Mouse (Mus musculus): ENCODE results near the gene Tsks.

Tsks gene

GRCm38 (mm10) chr7:44949922-44950321 lies 6.9 kb downstream of the Tsks start:
- no peak for DNase-seq (ENCODE audit: extremely low spot score, low read depth, low spot score)

- no peak for DNase-seq (ENCODE audit: extremely low spot score, low read depth, low spot score)
These were observed 9.0 kb downstream of the Tsks start for GRCm38 (mm10) chr7:44951960-44952359.

GRCm38 (mm10) chr7:44952611-44953306 lies 9.8 kb downstream of the Tsks start:
- peak; percentile 86 for DNase-seq (ENCODE audit: extremely low spot score, low read depth, low spot score)

GRCm38 (mm10) chr7:44953561-44953960 lies 10.6 kb downstream of the Tsks start:
- DNase-seq (ENCODE audit: extremely low spot score, low read depth, low spot score) = no peak

GRCm38 (mm10) chr7:44954091-44954885 lies 11.3 kb downstream of the Tsks start:
- no peak for DNase-seq (ENCODE audit: extremely low spot score, low read depth, low spot score)

GRCm38 (mm10) chr7:44955628-44956027 lies 12.6 kb downstream of the Tsks start:
- DNase-seq (ENCODE audit: extremely low spot score, low read depth, low spot score) = no peak

- DNase-seq (ENCODE audit: extremely low spot score, low read depth, low spot score) = no peak
These were observed 13.3 kb downstream of the Tsks start for GRCm38 (mm10) chr7:44956266-44956665.

GRCm38 (mm10) chr7:44957183-44957835 lies 14.3 kb downstream of the Tsks start:
- no peak for DNase-seq (ENCODE audit: extremely low spot score, low read depth, low spot score)

- no peak for DNase-seq (ENCODE audit: extremely low spot score, low read depth, low spot score)
These were observed 15.2 kb downstream of the Tsks start for GRCm38 (mm10) chr7:44958208-44958607.

GRCm38 (mm10) chr7:44959281-44959680 lies 16.3 kb downstream of the Tsks start:
- no peak for DNase-seq (ENCODE audit: extremely low spot score, low read depth, low spot score)

- DNase-seq (ENCODE audit: extremely low spot score, low read depth, low spot score) = no peak
These were observed 17.0 kb downstream of the Tsks start for GRCm38 (mm10) chr7:44959874-44960511.

- no peak for DNase-seq (ENCODE audit: extremely low spot score, low read depth, low spot score)
These were observed 17.5 kb downstream of the Tsks start for GRCm38 (mm10) chr7:44960512-44960910.

GRCm38 (mm10) chr7:44962337-44962736 lies 19.3 kb downstream of the Tsks start:
- no peak for DNase-seq (ENCODE audit: extremely low spot score, low read depth, low spot score)

- no peak for DNase-seq (ENCODE audit: extremely low spot score, low read depth, low spot score)
These were observed 19.8 kb downstream of the Tsks start for GRCm38 (mm10) chr7:44962831-44963230.

- no peak for DNase-seq (ENCODE audit: extremely low spot score, low read depth, low spot score)
These were observed 22.0 kb downstream of the Tsks start for GRCm38 (mm10) chr7:44964990-44965389.

GRCm38 (mm10) chr7:44965975-44966374 lies 23.0 kb downstream of the Tsks start:
- no peak for DNase-seq (ENCODE audit: extremely low spot score, low read depth, low spot score)

GRCm38 (mm10) chr7:44966638-44967037 lies 23.6 kb downstream of the Tsks start:
- DNase-seq (ENCODE audit: extremely low spot score, low read depth, low spot score) = no peak

- DNase-seq (ENCODE audit: extremely low spot score, low read depth, low spot score) = no peak
These were observed 27.3 kb downstream of the Tsks start for GRCm38 (mm10) chr7:44970231-44970691.

- no peak for DNase-seq (ENCODE audit: extremely low spot score, low read depth, low spot score)
These were observed 28.1 kb downstream of the Tsks start for GRCm38 (mm10) chr7:44971142-44971541.

- no peak for DNase-seq (ENCODE audit: extremely low spot score, low read depth, low spot score)
These were observed 30.6 kb downstream of the Tsks start for GRCm38 (mm10) chr7:44973415-44974130.
